Mouse (Mus musculus) layer of hippocampus, adult 8-10 months (tissue): ENCODE measurements around the gene Unc5a. TPM values are rescaled to one million over a fixed set of nuclear protein-coding genes. Genes with fewer than 3 reads are reported as not detected.

Source experiments
- DNase-seq, 2 experiments: peaks; one replicate each; pipeline ENCODE4 v3.0.0; 2022; ENCODE audit warnings: low spot score in 2 of 2
- total RNA-seq, 4 experiments: library from RNA; stranded (reverse); gene quantifications; 2 replicates each; pipeline ENCODE4 v1.2.4; 2022

The Unc5a gene
- total RNA-seq, 4 experiments from 2014 or later, result 127 to 154 (median 141) TPM

GRCm38 (mm10) chr13:55002090-55002489, 52.9 kb downstream of the Unc5a start:
- no peak for DNase-seq

- DNase-seq, result no peak
Measured at GRCm38 (mm10) chr13:55004646-55005045, 55.4 kb downstream of the Unc5a start.

GRCm38 (mm10) chr13:55005691-55006414, 56.6 kb downstream of the Unc5a start:
- DNase-seq, result no peak

GRCm38 (mm10) chr13:55006415-55006742, 57.2 kb downstream of the Unc5a start:
- no peak for DNase-seq

- DNase-seq, result no peak
Measured at GRCm38 (mm10) chr13:55008589-55008988, 59.4 kb downstream of the Unc5a start.

DNA sequence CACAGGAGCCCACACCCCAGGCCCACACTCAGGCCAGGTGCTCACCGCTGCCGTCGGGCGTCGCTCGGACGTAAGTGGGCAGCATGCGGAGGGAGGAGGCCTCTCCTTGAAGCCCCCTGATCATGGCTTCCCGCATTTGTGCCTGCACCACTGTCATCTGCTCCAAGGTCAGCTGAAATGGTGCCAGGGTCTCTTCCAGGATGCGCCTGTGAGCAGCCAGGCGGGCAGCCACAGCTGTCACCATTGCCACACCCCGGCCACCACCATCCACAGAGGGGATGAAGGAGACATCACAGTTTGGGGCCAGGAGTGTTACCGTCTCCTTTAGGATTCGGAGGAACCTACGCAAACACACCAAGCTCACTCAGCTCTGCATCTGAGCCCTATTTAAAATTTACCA, 61.9 kb downstream of the Unc5a start:
- DNase-seq, result no peak

- no peak for DNase-seq
Measured at GRCm38 (mm10) chr13:55011981-55012478, 62.8 kb downstream of the Unc5a start.

GRCm38 (mm10) chr13:55013702-55014344, 64.6 kb downstream of the Unc5a start:
- no peak for DNase-seq

DNA sequence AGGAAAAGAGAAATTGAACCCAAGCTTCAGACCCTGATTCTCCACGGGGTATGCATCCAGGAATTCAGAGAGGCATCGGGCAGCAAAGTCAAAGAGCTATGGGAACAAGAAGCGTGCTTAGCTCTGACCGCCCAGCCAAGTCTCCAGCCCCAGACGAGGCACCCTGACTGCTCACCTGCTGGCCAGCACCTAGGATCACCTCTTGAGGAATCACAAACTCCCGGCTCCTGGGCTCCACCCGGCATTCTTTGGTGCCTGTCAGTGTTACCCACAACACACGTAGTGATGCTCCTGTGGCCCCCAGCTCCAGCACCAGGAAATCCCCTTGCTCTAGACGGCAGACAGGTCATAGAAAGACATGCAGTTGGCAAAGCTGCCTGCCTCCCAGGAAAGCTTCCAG, 65.2 kb downstream of the Unc5a start:
- no peak for DNase-seq

DNA sequence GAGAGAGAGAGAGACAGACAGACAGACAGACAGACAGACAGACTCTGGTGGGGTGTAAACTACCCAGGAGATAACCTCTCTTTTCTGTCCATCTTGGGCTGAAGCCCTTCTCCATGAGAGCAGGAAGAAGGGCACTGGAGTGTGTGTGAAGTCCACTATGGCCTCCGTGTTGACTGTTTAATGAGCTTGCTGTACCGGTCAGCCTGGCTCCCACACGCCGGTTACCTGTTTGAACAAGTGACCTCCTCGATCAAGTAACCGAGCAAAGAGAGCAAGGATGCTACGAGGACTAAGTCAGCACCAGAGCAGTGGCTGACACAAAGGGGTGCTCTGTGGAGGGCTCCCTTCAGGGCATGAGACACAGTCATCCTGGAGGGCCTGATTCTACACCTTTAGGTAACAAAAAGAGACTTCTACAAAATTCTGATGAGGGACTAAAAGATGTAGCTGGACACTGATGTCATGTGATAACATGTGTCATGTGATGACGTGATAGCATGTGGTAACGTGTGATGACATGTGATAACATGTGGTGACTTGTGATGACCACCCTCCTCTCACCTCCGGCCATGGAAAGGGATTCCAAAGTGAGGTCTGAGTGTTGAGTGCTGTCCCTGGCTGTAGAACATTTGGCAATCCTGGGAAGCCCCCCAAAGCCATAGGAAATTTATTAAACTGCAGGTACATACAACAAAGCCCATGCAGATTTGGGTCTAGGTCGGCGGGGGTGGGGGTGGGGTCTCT, 68.1 kb downstream of the Unc5a start:
- no peak for DNase-seq

DNA sequence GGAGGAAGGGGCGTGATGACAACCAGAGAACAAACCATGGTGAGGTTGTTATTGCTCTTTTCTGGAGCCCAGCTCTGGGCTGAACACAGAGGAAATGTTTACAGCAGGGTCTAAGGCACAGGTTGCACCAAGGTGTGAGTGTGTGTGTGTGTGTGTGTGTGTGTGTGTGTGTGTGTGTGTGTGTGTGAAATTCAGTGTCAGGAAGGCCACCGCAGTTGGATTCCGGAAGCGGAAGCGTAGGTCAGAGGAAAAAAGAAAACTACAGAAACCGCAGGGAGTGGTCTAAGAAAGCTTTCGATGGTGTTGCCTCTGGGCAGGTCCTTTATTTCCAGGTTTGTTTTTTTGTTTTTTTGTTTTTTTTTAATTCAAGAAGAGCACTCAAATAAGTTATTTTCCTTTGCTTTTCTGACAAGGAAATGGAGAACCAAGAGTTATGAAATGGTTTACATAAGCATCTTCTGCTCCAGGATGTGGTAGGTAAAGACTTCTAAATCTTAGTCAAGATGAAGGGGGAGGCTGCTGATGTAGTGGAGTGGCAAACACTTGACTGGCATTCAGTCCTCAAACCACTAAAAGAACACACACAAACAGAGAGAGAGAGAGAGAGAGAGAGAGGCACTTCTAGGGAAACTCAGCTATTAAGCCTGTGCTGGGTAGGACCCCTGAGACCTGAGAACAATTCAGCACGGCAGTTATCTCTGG, 68.8 kb downstream of the Unc5a start:
- no peak for DNase-seq

- DNase-seq, result no peak
Measured at GRCm38 (mm10) chr13:55018700-55019099, 69.5 kb downstream of the Unc5a start.

DNA sequence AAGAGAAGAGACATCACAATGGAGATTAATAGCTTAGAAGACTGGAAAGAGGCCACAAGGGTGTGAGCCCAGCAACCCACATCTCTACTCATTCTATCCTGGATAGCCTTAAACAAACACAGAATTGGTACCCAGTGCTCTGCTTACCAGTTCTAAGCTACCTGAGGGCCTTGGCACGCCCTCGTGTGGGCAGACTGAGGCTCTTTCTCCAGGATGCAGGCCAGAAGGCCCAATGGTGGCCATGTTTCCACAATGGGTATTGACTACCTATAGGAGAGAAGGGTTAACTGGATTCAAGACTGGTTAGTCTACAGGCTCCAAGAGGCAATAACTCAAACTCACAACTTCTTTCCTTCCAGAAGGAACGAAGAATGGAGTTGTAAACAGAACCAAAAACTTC, 70.0 kb downstream of the Unc5a start:
- DNase-seq, result no peak

DNA sequence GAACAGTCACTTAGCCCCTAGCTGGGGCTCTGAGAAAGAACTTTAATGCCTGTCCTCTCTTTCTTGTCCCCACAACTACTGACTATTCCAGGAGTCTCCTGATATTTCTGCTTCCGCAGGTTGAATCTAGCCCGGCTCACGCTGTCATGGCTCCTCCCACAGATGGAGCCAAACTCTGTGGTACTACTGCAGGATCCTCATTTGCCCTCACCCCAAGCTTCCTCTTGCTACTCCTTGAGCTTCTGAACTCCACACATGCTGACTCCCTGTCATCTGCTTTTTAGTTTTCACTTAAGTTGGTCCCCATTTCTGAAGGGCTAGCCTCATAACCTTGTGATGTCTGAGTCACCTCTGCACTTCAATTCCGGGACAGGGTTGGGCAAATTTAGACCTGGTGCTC, 70.8 kb downstream of the Unc5a start:
- DNase-seq, result no peak

GRCm38 (mm10) chr13:55021194-55021779, 72.1 kb downstream of the Unc5a start, which contains the start of gene Hk3:
Gene Hk3 (minus strand): TSS chr13:55021385.
- no peak for DNase-seq

- DNase-seq, result no peak
Measured at GRCm38 (mm10) chr13:55022256-55022655, 73.0 kb downstream of the Unc5a start.

GRCm38 (mm10) chr13:55022715-55023114, 73.5 kb downstream of the Unc5a start:
- no peak for DNase-seq

DNA sequence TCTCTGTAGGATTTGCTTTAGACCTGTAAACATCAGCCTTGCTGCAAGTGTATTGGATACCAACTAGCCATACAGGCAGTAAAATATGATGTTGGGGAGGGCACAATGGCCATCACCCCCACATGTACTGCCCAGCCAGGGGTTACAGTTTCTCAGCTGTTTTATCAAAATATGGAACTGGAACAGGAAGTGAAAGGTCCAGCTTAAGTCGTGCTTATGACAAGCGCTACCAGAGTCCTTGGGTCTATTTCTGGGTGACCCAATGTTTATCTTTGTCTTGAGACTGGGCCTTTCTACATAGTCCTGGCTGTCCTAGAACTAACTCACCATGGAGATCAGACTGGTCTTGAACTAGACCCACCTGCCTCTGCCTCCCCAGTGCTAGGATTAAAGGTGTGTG, 75.0 kb downstream of the Unc5a start:
- no peak for DNase-seq

DNA sequence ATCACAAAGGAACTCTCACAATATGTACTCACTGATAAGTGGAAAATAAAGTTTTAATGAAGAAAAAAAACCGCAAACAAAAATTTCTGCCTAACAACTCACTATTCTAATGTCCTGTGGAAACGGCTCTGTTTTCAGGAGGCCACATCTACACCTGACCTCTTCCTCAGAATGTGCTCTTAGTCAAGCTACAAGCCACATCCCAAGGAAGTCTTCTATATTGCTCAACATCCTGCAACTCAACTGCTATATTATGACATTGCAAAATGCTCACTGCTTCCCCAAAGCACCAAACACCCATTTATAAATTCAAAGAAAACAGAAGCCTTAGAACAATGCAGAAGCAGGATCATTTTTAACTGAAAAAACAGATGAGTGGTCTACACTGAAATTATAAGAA, 90.8 kb downstream of the Unc5a start:
- DNase-seq, result no peak

DNA sequence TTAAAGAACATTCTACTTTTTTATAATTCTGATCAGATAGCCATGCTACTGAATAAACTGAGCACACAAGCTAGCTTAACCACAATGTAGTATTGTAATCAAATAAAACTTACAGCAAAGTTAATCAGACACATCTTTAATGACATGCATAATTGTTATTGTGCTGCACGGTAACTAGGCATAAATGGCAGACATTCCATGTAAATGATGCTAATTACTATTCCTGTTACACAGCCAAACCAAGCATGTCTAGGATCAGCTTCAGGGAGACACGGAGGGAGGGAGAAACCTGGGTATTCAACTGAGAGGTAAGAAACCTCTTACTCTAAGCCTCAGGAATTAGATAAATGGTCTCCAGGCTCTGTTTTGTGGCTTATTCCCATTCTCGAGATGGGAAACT, 98.5 kb downstream of the Unc5a start:
- DNase-seq, result no peak
